Mouse (Mus musculus) left cerebral cortex, adult 11 months (tissue): ENCODE measurements around the gene Lgi4.

Experiments
- DNase-seq: peaks from one replicate; pipeline ENCODE4 v3.0.0; 2022; ENCODE audit warnings: low spot score

The Lgi4 gene

GRCm38 (mm10) chr7:31105061-31105768, 46.1 kb downstream of the Lgi4 start:
- no peak for DNase-seq

- no peak for DNase-seq
These were observed 47.0 kb downstream of the Lgi4 start for GRCm38 (mm10) chr7:31106166-31106565.

DNA sequence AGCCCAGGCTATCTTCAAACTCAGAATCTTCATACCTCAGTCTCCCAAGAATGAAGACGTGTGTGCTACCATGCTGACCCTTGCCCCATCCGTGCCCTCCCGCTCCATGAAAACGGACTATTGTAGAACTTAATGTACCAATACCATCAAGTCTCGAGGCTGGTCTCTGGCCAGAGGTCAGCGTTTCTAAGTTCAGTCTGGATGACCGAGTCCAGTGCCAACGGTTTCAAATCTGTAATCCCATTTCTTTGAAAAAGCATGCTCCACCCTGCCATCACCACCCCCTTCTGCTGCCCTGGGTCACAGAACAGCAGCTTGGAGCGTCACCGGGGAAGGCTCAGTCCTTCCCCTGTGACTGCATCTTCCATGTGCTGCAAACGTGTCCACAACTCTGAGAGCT, 48.6 kb downstream of the Lgi4 start:
- DNase-seq, result no peak

DNA sequence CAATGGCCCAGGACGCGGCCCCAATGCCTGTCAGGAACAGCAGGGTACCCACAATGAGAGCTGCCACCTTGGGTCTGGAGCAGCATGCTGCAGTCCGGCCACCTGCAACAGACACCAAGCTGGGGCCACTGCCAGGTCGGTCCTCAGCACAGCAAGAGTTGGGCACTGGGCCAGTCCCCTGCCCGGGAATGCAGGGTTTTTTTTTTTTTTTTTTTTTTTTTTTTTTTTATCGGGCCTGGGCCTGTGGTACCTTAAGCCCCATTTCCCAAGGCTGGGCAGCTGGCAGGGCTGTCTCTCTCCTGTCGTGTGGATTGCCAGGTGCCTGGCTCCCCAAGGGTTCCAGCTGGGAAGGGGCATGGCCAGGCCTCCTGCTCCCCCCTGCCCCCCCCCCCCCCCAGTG, 49.9 kb downstream of the Lgi4 start:
- no peak for DNase-seq

- no peak for DNase-seq
These were observed 50.7 kb downstream of the Lgi4 start for GRCm38 (mm10) chr7:31109796-31110195.

DNA sequence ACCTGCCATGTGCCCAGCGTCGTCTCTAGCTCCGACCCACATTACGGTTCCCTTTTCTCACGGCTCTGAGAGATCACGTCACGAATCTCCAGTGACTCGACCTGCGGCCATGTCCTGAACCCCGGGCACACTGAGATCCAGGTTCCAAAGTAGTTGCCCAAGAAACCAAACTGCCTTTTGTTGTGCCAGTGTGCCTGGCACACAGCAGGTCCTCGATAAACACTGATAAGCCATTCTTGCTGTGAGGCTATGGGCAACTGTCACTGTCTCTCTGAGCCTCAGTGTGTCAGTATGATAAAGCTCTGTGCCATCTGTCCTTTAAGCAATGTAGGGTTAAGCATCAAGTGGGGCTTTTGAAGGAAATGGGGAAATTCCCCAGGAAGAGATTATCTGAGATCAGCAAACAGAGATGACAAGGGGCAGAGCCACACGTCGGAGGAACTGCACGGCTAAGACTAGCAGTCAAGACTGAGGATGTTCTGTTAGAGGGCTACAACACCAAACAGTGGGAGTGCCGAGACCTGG, 51.8 kb downstream of the Lgi4 start:
- DNase-seq, result no peak

DNA sequence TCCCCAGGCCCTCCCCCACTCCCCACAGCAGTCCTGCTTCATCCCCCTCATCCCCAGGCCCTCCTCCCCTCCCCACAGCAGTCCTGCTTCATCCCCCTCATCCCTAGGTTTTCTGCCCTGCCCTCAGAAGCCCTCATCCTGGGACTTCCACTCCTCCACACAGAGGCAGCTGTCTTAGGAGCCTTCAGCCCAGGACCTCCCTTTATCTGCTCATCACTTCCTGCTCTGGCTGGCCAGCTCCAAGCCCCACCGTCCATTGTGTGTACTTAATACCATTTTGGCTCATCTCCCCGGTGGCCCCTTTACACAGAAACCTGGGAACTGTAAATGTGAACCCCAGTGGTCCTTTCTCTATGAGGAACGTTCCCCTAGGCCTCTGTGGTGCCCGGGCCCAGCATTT, 52.9 kb downstream of the Lgi4 start:
- no peak for DNase-seq

- DNase-seq, result no peak
These were observed 54.7 kb downstream of the Lgi4 start for GRCm38 (mm10) chr7:31113800-31114199.

GRCm38 (mm10) chr7:31114646-31115045, 55.5 kb downstream of the Lgi4 start:
- no peak for DNase-seq

- DNase-seq, result no peak
These were observed 56.0 kb downstream of the Lgi4 start, which contains the start of gene Hpn for GRCm38 (mm10) chr7:31115182-31115581. Hpn (minus strand) TSS chr7:31115290.

GRCm38 (mm10) chr7:31115587-31116043, 56.5 kb downstream of the Lgi4 start:
- DNase-seq, result no peak

GRCm38 (mm10) chr7:31116721-31117145, 57.6 kb downstream of the Lgi4 start:
- DNase-seq, result no peak

- DNase-seq, result no peak
These were observed 58.3 kb downstream of the Lgi4 start for GRCm38 (mm10) chr7:31117465-31117864.

- no peak for DNase-seq
These were observed 59.3 kb downstream of the Lgi4 start for GRCm38 (mm10) chr7:31118486-31118885.

- DNase-seq, result no peak
These were observed 60.4 kb downstream of the Lgi4 start for GRCm38 (mm10) chr7:31119556-31119955.
